Mouse (Mus musculus): ENCODE measurements at regions not wholly inside any gene's neighbourhood (a gene's known extent, or its start where the extent isn't known, plus 50 kb on each side); places are given as distances from the start of the nearest gene placed in this dataset.

GRCm38 (mm10) chr6:140897111-140897510, 168.0 kb downstream of the Gm11077 start:
- TF ChIP-seq GATA1 (IDR thresholded peaks at IDR 0.05; ENCODE audit: borderline replicate concordance, low read length), result no peak
- no peak for TF ChIP-seq FLI1 (IDR thresholded peaks at IDR 0.05; ENCODE audit: low read length)
